Mouse (Mus musculus) 416B (cell line): ENCODE data around the gene Ston1.

Experiments used
- DNase-seq: peaks from one replicate; pipeline ENCODE4 v3.0.0; 2011; ENCODE audit warnings: low read depth

Ston1 gene

GRCm38 (mm10) chr17:88675310-88676309 lies 78.1 kb downstream of the Ston1 start:
- DNase-seq = no peak

GRCm38 (mm10) chr17:88688226-88688625 lies 90.7 kb downstream of the Ston1 start:
- DNase-seq = no peak

- no peak for DNase-seq
Observed at GRCm38 (mm10) chr17:88696656-88697333, 99.3 kb downstream of the Ston1 start.

GRCm38 (mm10) chr17:88700901-88701300 lies 103.4 kb downstream of the Ston1 start:
- DNase-seq = no peak

- no peak for DNase-seq
Observed at GRCm38 (mm10) chr17:88702345-88702744, 104.9 kb downstream of the Ston1 start.

- no peak for DNase-seq
Observed at GRCm38 (mm10) chr17:88703112-88703511, 105.6 kb downstream of the Ston1 start.

- DNase-seq = no peak
Observed at GRCm38 (mm10) chr17:88706231-88706649, 108.8 kb downstream of the Ston1 start.
